Mouse (Mus musculus): ENCODE measurements around the gene Ulk3.

Ulk3 gene

DNA sequence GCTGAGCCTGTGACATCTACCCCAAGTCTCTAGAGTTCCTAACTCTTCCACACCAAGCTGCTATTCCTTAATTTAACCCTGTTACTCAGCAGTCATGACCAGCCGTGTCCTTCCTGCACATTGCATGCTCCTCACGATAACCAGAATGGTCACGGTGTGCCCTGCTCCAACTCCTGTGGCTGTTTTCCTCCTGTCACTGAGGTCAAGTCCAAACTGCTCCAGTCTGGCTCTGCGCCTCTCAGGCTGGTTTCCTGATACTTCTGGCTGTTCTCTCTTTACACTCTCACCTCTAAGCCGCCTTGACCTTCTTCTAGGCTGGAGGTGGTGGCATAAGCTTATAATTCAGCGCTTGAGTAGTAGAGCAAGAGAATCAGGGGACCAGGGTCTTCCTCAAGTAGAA lies 20.8 kb upstream of the Ulk3 start:
- no peak for DNase-seq (ENCODE audit: low spot score in 2 of 2)

DNA sequence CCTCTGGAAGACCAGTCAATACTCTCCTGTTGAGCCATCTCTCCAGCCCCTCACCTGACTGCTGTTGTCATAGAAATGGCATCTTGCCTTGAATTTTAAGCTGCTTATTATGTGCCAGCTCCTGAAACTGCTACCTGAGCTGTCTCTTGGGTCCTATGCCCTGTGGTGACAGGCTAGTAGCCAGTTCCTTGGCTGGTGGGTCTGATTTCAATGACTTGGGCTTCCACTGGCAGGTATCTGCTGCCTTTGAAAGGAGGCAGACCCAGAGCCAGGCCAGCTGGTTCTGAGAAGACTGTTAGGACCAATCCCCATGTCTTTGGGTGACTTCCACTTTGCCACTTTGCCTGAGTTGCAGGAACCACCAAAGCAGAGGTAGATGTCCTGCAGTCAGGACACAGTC lies 14.9 kb upstream of the Ulk3 start:
- DNase-seq (ENCODE audit: low spot score in 2 of 2) = no peak

DNA sequence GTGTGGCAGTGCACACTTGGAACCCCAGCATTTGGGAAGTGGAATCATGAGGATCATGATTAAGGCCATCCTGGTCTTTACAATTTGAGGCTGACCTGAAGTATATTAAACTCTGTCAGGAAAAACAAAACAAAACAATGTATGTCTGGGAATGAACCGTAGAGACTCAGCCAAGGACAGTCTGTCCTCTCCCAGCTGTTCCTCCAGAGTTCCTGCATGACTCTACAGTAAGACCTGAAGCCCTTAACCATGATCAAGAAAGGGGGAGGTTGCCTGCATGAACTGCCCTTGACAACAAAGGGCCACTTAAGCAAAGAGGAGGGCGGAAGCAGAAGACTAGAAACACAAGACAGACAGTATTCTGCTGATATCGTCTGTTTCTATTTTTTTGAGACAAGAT lies 13.7 kb upstream of the Ulk3 start:
- no peak for DNase-seq (ENCODE audit: low spot score in 2 of 2)

DNA sequence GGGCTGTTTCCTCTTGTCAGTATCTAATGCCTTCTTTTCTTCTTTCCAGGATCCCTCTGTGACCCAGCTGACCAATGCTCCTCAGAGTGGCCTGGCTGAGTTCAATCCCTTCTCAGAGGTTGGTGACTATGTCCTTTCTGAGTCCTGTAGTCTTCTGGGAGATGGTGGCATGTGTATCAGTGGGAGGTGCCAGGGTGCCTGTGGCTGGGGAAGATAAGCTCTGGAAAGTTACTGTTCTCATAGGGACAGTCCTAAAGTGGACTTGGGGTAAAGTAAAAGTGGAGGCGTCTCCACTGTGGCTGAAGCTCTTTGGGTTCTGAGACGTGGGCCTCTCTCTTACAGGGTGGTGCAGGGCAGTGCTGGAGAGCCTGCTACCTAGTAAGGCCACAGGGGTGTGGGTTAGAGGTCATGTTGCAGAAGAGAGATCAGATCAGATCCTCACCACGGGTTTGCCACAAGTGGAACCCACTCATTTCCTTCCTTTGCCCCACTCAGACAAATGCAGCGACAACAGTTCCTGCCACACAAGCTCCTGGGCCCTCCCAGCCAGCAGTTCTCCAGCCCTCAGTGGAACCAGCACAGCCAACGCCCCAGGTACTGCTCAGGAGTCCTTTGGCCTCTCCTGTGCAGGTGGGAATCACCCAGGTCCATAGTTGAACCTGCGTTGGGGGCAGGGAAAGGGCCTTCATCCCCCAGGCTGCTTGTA lies 12.0 kb upstream of the Ulk3 start:
- no peak for DNase-seq (ENCODE audit: low spot score in 2 of 2)

DNA sequence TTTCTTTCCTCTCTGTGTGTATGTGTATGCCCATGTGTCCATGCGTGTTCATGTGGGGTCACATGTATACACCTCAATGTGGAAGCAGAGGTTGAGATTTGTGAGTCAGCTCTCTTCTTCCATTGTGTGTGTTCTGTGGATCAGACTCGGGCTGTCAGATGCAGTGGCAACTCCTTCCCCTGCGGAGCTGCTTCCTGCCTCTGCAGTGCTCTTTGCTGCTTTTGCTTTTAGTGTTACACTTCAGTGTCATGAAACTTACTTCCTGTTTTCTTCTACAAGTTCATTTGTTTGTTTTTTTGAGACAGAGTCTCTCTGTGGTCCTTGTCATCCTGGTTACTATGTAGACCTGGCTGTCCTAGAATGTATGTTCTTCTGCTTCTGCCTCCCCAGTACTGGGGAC lies 4.3 kb upstream of the Ulk3 start:
- no peak for DNase-seq (ENCODE audit: low spot score in 2 of 2)

DNA sequence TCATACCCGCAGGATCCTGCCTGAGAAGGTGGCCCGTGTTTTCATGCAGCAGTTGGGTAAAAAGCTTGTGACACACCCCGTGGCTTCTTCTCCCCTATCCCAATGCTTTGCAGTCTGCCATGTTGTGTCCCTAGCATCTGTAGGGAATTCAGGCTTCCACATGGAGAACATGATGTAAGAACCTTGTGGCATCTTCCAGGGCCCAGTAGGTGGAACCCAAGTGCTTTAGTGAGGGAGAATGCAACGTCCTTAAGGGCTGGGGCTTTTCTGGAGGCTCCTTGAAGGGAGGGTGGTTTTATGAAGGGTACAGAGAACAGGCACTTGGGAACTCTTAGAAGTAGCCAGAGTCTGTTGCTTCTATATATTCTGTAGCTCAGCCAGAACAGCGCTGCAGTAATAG lies 1.5 kb downstream of the Ulk3 start:
- DNase-seq (ENCODE audit: low spot score in 2 of 2) = no peak

DNA sequence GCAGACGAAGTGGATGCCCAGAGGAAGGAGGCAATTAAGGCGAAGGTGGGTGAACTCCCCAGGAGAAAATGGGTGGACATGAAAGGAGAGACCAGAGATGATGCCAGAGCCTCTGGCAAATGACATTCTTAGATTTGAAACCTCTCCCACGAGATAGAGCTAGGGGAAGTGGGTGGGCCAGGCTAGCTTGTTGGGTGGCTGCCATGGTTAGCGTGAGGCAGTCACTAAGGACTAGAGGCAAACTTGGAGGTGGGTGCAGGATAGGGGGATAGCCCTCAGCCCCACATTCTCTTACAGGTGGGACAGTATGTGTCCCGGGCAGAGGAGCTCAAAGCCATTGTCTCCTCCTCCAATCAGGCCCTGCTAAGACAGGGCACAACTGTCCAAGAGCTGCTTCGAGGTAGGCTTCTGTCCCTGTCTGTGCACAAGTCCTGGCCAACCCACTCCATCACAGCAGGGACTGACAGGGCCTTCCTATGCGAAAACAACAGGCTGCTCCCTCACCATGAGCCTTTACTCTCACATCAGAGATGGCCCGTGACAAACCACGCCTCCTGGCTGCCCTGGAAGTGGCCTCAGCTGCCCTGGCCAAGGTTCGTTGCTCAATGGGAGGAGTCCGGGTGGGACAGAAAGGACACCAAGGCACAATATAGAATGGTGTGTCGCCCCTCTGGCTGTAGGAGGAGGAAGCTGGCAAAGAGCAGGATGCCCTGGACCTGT lies 4.4 kb downstream of the Ulk3 start:
- DNase-seq (ENCODE audit: low spot score in 2 of 2) = no peak

DNA sequence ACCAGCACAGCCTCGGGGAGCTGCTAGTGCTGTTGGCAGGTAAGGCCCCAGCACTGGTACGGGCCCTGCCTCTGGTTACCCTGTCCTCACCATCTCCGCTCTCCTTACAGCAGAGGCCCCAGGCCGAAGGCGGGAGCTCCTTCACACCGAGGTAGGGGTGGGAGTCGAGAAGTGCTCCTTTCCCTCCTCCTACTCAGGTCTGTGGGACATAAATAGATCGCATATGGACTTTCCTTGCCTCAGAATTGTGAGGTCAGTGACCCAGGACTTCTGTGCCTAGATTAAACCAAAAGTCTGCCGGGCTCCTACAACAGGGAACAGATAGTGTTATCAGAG lies 4.9 kb downstream of the Ulk3 start:
- DNase-seq (ENCODE audit: low spot score in 2 of 2) = no peak

DNA sequence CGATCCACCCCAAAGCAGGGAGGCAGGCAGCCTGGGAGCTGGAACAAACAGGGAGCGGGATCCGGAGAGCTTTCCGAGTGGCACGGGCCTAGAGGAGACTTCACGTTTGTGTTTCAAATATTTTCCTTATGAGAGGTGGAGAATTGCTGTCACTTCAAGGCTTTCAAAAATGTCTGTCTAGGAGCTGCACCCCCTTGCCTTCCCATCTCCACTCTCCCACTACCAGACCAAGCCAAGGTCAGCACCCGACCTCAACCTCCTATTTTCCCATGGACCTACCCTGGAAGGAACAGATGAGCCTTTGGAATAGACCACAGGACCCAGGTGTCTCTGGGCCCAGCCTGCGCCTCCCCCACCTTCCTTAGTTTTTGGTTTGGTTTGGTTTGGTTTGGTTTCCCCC lies 8.0 kb downstream of the Ulk3 start:
- no peak for DNase-seq (ENCODE audit: low spot score in 2 of 2)

DNA sequence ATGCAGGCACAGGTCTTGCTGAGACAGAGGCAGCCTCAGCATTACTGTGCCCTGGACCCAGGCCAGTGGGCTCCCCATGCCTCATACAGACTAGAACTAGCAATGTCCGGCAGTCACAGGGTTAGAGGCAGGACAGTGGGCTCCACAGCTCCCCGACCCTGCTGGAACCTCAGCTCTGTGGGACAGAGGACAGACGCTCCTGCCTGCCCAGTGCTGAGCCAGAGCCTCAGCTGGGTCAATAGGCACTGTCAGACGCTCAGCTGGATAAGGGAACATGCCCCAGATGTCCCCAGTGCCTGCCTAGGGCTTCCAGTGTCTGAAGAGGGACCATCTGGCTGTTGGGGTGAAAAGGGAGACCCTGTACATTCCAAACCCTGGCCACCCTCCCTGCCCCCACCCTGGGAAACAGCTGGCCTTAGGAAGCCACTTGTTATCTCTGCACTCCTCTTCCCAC lies 8.7 kb downstream of the Ulk3 start:
- DNase-seq (ENCODE audit: low spot score in 2 of 2) = no peak

DNA sequence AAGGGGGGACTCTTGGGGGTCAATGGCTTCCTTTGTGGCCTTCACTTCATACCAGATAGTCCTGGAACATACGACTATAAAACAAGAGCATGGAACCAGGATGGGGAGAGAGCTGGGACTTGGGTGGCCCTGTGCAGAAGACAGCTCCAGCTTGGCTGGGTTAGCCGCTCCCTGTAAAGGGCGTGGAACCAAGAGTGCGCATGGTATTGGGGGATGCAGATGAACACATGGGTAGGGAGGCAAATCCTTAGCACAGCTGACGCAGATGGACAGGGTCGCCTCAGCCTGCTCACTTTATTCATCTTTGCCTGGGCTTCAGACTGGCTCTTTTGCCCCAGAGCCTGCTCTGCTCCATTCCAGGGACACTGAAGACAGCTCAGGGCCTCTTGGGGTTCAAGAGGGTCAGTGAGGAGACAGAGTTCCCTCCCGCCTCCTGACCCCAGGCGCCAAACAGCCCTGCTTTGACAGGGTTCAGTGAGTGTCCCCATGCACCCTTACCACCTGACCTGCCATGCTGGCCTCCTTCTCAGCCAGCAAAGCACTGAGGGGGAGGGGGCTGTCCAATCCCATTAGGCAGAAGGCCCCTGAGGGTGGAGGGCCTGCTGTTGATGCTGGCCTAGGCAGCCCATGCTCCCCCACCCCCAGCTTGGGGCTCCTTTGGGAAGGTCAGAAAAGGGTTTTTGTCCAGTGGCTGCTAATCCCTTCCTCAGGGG lies 9.8 kb downstream of the Ulk3 start:
- no peak for DNase-seq (ENCODE audit: low spot score in 2 of 2)

DNA sequence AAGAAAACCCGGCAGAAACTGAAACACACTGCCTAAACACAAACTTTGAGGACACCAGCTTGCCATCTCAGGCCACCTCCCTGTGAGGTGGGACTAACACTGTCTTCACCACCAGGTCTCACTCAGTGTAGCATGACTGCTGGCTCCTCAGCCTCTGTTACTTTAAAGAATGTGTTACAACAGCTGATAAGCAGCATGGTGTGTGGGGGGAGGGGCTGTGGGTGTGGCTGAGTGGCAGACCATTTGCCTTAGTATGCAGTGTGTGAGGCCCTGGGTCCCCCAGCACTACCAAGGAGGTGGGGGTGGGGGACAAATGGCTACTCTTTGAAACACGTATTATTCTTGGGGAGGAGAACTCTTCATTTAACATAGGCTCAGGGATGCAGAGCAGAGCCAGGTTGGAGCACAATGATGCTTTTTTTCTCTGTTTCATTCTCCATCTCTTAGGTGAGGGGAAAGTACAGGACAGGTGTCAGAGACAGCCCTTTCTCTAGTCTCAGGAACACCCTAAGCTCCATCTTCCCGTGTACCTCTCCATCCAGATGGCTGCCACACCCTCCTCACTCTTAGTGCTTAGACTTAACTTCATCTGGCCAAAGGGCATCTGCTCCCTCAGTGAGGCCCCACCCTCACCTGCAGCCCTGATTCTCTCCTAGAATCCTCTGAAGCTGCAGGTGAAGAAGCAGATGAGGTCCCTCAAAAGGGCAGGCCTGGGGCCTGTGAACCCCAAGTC lies 11.5 kb downstream of the Ulk3 start:
- DNase-seq (ENCODE audit: low spot score in 2 of 2) = no peak

DNA sequence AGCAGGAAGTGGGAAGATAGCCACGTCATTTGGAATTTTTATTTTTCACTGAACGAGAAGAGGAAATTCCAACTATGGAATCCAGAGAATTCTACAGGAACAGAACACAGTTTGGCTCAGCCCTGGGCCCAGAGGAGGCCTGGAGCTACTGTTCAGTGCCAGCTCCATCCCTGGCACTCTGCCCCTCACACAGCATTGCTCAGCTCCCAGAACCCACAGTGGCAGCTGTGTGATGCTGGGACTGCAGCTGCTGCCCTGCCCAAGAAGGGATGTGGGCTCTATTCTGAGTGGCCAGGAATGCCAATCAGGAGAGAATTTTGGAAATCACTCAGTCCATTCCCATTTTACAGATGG lies 12.1 kb downstream of the Ulk3 start:
- no peak for DNase-seq (ENCODE audit: low spot score in 2 of 2)

DNA sequence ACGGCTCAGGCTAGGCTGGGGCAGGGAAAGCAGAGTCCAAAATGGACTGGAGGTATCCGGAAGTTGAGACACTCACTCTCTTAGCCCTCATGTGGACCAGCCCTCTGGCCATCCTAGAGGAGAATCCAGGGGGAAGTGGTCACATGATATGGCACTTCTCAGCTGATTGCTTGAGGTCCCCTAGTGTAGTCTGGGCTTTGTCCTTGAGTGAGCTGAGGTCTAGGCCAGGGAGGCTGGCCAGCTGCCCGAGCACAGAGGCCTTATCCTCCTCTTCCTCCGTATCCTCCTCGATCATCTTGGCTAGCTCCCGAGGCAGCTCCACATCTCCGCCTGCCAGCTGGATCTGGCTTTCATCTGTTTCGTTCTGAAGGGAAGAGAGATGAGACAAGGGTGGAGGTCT lies 12.8 kb downstream of the Ulk3 start:
- DNase-seq (ENCODE audit: low spot score in 2 of 2) = no peak

DNA sequence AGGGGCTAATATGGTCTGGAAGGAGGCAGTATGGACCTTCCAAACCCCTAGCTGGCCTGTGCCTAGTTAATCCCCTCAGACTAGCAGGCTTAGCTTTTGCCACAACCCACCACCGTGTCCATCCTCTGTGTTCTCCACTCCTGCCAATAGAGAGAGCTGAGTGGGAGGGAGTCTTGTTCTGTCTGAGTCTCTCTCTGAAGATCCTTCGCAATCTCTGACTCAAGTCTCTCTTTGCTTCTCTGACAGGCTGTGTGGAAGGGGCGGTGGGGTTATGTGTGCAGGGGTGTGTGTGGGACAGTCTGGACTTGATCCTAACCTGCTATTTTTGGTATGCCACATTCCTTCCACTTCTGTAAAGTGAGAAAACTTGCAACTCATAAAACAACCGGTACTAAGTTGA lies 15.6 kb downstream of the Ulk3 start:
- no peak for DNase-seq (ENCODE audit: low spot score in 2 of 2)

DNA sequence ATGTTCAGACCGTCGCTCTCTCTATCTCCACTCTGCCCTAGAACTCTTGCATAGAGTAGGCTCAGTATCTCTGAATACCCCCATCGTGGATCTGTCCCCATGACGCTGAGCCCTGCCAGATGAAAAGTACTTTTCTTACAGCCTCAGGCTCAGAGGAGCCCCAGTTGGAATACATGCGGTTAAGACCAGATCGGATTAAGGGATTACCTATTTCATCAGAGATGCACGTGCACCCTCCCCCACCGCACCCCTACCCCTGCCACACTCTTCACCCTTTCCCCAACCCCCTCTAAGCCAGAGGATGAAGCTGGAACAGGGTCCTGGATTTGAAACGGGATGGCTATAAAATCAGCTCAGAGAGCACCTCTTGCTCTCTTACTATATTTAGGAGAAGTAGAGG lies 16.3 kb downstream of the Ulk3 start:
- no peak for DNase-seq (ENCODE audit: low spot score in 2 of 2)

DNA sequence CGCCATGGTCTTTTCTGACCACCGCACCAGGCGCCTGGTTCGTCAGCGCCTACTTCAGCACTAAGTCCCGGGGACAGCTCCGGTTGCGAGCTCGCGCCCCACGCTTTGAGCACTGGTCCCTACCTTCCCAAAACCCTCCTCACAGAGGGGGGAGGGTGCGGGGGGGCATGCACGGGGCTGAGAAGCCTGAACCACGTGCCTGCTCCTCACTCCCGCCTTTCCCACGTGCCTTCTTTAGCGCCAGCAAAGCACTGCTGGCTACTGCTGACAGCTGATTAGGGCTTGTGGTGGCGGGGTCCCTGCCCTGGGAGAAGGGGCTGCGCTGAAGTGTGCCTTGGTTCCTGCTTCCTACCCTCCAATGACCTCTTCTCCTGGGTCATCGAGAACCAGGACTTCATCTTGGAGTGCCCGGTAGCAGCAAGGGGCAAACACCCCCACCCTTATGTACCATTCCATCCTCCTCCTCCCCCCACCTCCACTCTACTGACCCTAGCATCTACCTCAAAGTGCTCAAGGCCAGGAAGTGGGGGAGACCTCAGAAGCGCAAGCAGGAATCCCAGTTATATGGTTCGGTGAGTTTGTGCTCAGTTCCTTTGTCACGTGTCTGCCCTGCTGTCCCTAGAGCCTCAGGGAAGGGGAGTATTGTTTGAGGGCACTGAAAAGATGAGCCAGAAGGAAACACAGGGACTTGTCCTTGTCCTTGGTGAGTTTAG lies 17.0 kb downstream of the Ulk3 start, which contains the start of gene Cplx3:
Gene Cplx3 (minus strand): TSS at position 143 of the 713 bp plus-strand sequence.
- DNase-seq (ENCODE audit: low spot score in 2 of 2) = peak in 1 of 2 experiments; percentile 28

DNA sequence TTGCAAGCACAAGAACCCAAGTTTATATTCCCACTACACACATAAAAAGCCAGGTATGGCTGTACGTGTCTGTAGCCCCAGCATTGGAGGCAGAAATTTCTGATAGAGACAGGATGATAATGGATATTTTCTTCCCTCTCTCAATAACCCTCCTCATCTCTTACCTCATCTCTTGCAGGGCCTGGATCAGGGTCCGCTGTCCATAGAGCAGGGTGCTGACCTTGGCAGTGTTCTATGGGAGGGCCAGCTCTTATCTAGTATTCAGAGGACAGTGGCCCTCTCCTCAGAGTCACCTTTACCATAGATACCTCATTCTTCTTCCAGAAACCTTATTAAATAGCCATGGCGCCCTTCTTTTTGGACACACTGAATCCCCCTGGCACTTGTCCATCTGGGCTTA lies 20.6 kb downstream of the Ulk3 start:
- no peak for DNase-seq (ENCODE audit: low spot score in 2 of 2)

DNA sequence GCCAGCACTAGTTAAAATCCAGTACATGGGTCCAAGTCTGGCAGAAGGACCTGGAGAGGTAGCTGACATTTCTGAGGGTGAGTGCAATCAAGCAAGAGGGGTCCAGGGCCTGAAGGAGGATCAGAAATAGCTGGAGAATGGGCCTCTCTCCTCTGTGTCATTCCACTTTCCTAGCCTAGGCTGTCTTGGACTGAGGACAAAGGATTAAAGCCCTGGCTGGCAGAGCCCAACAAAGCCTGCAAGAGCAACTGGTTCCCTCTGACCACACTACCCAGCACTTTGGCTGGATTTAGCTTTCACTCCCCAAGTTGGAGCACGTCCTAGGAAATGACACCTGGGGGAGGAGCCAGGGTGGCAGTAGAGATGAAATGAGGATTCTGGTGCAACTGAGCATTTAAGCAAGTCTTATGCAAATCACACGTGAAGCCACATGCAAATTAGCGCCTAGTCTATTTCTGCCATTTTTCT lies 21.1 kb downstream of the Ulk3 start:
- no peak for DNase-seq (ENCODE audit: low spot score in 2 of 2)

DNA sequence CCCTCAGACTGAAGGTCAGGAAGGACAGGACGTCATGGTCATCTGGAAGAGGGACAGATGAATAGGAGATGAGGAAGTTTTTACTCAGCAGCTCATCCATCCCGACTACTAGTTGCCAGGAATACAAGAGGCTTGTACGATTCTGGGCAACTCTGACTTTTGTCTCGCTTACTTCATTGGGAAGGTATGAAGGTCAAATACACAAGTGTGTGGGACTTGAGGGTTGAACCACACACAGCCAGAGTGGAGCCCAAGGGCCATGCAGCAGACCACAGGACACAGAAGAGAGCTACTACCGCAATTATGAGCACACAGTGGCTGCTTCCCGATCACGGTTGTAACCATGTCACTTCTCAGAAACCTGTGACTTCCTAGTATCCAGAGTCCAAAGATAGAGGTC lies 23.3 kb downstream of the Ulk3 start:
- no peak for DNase-seq (ENCODE audit: low spot score in 2 of 2)

DNA sequence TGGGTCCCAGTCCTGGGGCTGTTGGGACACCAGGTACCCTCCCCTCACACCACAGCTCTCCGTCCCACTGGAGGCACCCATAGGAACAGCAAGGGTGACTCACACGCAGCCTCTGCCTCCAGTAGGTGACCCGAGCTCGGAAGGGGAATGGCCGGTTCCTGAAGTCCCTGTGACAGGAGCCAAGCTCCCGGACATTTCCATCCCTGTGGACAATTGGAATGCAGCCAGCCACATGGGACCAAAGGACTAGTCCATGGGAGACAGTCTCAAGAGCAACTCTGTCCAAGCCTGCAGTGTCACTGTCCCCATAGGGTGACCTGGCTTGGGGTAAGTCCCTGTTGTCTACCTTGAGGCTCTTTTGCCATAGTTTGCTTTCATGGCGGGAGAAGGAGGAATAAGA lies 24.7 kb downstream of the Ulk3 start:
- no peak for DNase-seq (ENCODE audit: low spot score in 2 of 2)

DNA sequence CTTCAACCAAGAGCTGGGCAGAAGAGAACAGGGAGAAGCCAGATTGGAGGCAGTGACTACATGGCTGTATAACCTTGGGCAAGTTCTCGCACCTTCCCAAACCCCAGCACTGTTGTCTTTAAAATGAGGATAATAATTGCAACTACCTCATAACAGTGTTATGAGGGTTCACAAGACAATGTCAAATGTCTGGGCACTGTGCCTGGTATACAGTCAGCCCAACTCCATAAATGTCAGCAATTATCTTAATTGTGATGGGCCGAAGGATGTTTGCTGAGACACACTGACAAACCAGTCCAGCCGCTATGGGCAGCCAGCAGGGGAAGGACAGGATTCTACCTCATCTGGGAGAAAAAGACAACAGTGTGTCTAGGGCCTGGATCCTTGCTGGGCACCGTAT lies 25.5 kb downstream of the Ulk3 start:
- no peak for DNase-seq (ENCODE audit: low spot score in 2 of 2)
